Mouse (Mus musculus): ENCODE measurements at regions not wholly inside any gene's neighbourhood (a gene's known extent, or its start where the extent isn't known, plus 50 kb on each side); places are given as distances from the start of the nearest gene placed in this dataset.

DNA sequence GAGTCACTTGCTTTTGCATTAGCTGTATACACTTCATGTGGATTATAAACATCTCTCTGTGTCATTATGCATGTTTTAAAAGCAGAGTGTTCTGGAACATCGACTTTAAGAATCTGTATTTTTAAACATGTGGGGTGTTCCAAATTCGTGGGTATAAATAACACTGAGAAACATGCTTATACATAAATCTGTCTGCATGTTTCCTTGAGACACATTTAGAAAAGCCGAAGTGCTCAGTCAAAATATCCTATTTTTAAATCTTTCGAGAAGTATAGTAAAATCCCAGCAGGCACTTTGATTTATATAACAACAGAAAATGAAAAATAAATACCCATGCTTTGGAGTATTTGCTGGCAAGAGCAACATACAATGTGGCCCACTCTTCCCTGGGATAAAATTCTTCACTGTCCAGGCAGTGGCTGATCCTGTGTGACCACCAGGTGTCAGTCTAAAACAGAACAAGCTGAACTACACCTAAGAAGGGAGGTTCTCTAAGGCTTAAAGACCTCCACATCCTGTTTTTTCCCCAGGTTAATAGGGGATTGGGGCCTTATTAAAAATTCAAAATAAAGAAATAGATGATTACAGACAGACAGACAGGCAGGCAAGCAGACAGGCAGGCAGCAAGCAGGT lies 52.4 kb upstream of the Parm1 start:
- TF ChIP-seq CTCF (conservative IDR thresholded peaks at IDR 0.05; ENCODE audit: low read length), result peak; percentile 72
- TF ChIP-seq POU5F1 (IDR thresholded peaks at IDR 0.05; ENCODE audit: borderline replicate concordance, low read length), result no peak
- no peak for TF ChIP-seq NANOG (IDR thresholded peaks at IDR 0.05; ENCODE audit: borderline replicate concordance, low read length)
